ENCODE assay signal across 10 mouse cellular contexts in genomic region chr12:64903186-64903585, GRCm38 (mm10). TPM values are rescaled to one million over a fixed set of nuclear protein-coding genes. Genes with fewer than 3 reads are reported as not detected.
DNase-seq lines count a peak whose midpoint lies in the region; ATAC-seq lines count a peak whose summit lies in the region.
"Had no signal": no experiment of that assay in that cellular context is flagged by ENCODE, and none has a peak within 500 bp of the region (broad histone marks: within the 10 kb centered on the region; RNA-seq: fewer than 3 reads in every experiment).

No protein-coding gene starts in this region.

- H3K4me3 ChIP-seq in embryonic facial prominence, embryonic 14.5 days (ENCODE audit: low read depth, low read length): no peak overlapping the region
- H3K4me3 ChIP-seq in limb, embryonic 15.5 days: no peak overlapping the region

- no peaks in the 10 kb centered on the region for H3K27me3 ChIP-seq in embryonic facial prominence, embryonic 14.5 days (replicated peaks; ENCODE audit: control insufficient read depth, insufficient read depth, low read length)
- H3K27me3 ChIP-seq in limb, embryonic 15.5 days: no peaks in the 10 kb centered on the region

- H3K27ac ChIP-seq in embryonic facial prominence, embryonic 14.5 days (replicated peaks; ENCODE audit: low read depth, low read length): 0 out of 2 replicates have a peak overlapping the region, but pooled peaks have one; percentile 4
- H3K27ac ChIP-seq in limb, embryonic 15.5 days: peak overlapping the region; percentile 22; the same call in 1 of the 2 replicates

- DNase-seq in heart, adult 8-10 months (ENCODE audit: low spot score): peak; percentile 24
- DNase-seq in heart, postnatal 25 days (ENCODE audit: low spot score): no peak
- DNase-seq in brain, adult 2 months (ENCODE audit: low read depth, low spot score): peak; percentile 12
- peak; percentile 38 for DNase-seq in embryonic facial prominence, embryonic 14.5 days (ENCODE audit: low spot score)
- DNase-seq in layer of hippocampus, adult 9-11 months: no peak
- DNase-seq in cerebellum, adult 18-20 months: no peak
- DNase-seq: cerebellum, adult 2 months; left cerebral cortex, postnatal 4 days; thymus, postnatal 4 days had no signal

- no peak overlapping the region for H3K4me2 ChIP-seq in embryonic facial prominence, embryonic 14.5 days (ENCODE audit: low read depth, low read length)
- no peak overlapping the region for H3K4me2 ChIP-seq in limb, embryonic 15.5 days

- no peaks in the 10 kb centered on the region for H3K9me3 ChIP-seq in embryonic facial prominence, embryonic 14.5 days (ENCODE audit: control insufficient read depth, low read length)
- H3K9me3 ChIP-seq in limb, embryonic 15.5 days: no peaks in the 10 kb centered on the region

- WGBS in embryonic facial prominence, embryonic 14.5 days: 30% methylated on average over 8 of the region's 8 CpGs
- 40% methylated on average over 8 of the region's 8 CpGs for WGBS in limb, embryonic 15.5 days

- peaks cover 9% of the 10 kb centered on the region; the same call in 1 of the 2 replicates for H3K4me1 ChIP-seq in embryonic facial prominence, embryonic 14.5 days (ENCODE audit: control insufficient read depth, insufficient read depth, low read length)
- H3K4me1 ChIP-seq in limb, embryonic 15.5 days: peaks cover 18% of the 10 kb centered on the region; the same call in 1 of the 2 replicates

- peak; percentile 35; the same call in 1 of the 2 replicates for ATAC-seq in embryonic facial prominence, embryonic 14.5 days (ENCODE audit: low read depth)
- ATAC-seq in limb, embryonic 15.5 days (ENCODE audit: insufficient number of reproducible peaks, low FRiP score, low TSS enrichment, low read depth): no peak

- intact Hi-C loops in heart, postnatal 25 days (cut with DNase I): no loop called here

- H3K9ac ChIP-seq in embryonic facial prominence, embryonic 14.5 days (ENCODE audit: low read depth, low read length): no peak overlapping the region
- no peak overlapping the region for H3K9ac ChIP-seq in limb, embryonic 15.5 days

- no peaks in the 10 kb centered on the region for H3K36me3 ChIP-seq in embryonic facial prominence, embryonic 14.5 days (ENCODE audit: control insufficient read depth, insufficient read depth, low read length)
- no peaks in the 10 kb centered on the region for H3K36me3 ChIP-seq in limb, embryonic 15.5 days

RNA-seq across cellular contexts. Expression of gene Gm527, which starts 14.5 kb away (rescaled TPM):
- total RNA-seq in heart, adult 8-10 months (2022): 1 to 10 TPM; 1.8 to 3.3 (median 2.9) TPM
- 1 to 10 TPM; 3.9 to 4.3 TPM for total RNA-seq in heart, postnatal 25 days (2021)
- 4.0 and 5.3 TPM in 2 replicates for polyA plus RNA-seq in embryonic facial prominence, embryonic 14.5 days (2014; fragmentation: Nextera tagmentation; extraction: Ambion mirVana)
- 2.0 and 3.1 TPM in 2 replicates for polyA plus RNA-seq in limb, embryonic 15.5 days (2015; fragmentation: Nextera tagmentation; extraction: Ambion mirVana)

Comparison
In these comparisons a context has a peak if more than half of its experiments do, and no peak if none do; other contexts are left out.
1. DNase-seq: peak in heart, adult 8-10 months (single experiment), brain, adult 2 months (single experiment) and embryonic facial prominence, embryonic 14.5 days (single experiment); none in heart, postnatal 25 days (single experiment), layer of hippocampus, adult 9-11 months (single experiment) and cerebellum, adult 18-20 months (0 of 2).